21 mouse cellular contexts compared by ENCODE assay signal in the genomic region with DNA sequence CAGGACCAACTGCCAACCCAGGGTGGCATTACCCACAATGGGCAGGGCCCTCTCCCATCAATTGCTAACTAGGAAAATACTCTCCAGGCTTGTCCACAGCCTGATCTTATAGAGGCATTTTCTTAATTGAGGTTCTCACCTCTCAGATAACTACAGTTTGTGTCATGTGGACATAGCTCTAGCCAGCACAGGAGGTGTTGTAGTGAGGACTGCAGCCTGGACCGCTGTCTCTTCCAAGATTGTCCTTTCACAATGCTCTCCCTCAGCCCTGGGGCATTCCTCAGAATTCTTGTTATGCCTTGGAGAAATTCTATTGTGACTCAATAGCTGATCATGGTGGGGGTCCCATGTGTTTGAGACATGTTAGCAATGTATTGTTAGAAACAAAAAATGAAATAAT.
A peak's percentile ranks its signal among the peaks of the same experiment; 100 is the strongest.
DNase-seq lines count a peak whose midpoint lies in the region; TF ChIP-seq lines count a peak whose summit lies in the region.
"Had no signal": no experiment of that assay in that cellular context is flagged by ENCODE, and none has a peak within 500 bp of the region (broad histone marks: within the 10 kb centered on the region; RNA-seq: fewer than 3 reads in every experiment).

No protein-coding gene starts in this region.

- DNase-seq in heart, adult 11 months: peak; percentile 30
- DNase-seq in heart, postnatal 10 days: no peak
- peak; percentile 24 for DNase-seq in lung, postnatal 10 days
- DNase-seq in lung, adult 2 months: no peak
- DNase-seq in testis, postnatal 14 days (ENCODE audit: low spot score): no peak
- DNase-seq: adrenal gland, adult 8-10 months; adrenal gland, postnatal 14 days; adrenal gland, postnatal 36 days; B cell, adult 2 months; cerebellum, adult 11-12 months; cerebellum, adult 2 months; cerebellum, adult 9-10 months; cerebellum, postnatal 10 days; cerebellum, postnatal 25 days had no signal

- no peak for TF ChIP-seq CTCF in lung, adult 2 months (IDR thresholded peaks at IDR 0.05; ENCODE audit: insufficient read depth, low read length)
- TF ChIP-seq CTCF in testis, adult 2 months (IDR thresholded peaks at IDR 0.05; ENCODE audit: control insufficient read depth, insufficient read depth, insufficient replicate concordance, low read depth, low read length): no peak

- H3K4me3 ChIP-seq in lung, adult 2 months (replicated peaks; ENCODE audit: extremely low read depth, low read depth, low read length): no peak overlapping the region
- peak overlapping the region; percentile 43 for H3K4me3 ChIP-seq in testis, adult 2 months (ENCODE audit: control insufficient read depth, low read depth, low read length)
- H3K4me3 ChIP-seq: embryonic facial prominence, embryonic 10.5 days; embryonic facial prominence, embryonic 12.5 days; forebrain, embryonic 13.5 days; forebrain, embryonic 15.5 days had no signal

- TF ChIP-seq POLR2A in lung, adult 2 months (IDR thresholded peaks at IDR 0.05; ENCODE audit: borderline replicate concordance, extremely low read depth, low read depth, low read length): no peak
- TF ChIP-seq POLR2A in testis, adult 2 months (IDR thresholded peaks at IDR 0.05; ENCODE audit: control insufficient read depth, low read depth, low read length): no peak

- no peaks in the 10 kb centered on the region for H3K4me1 ChIP-seq in lung, adult 2 months (ENCODE audit: control insufficient read depth, insufficient read depth, low read length)
- no peaks in the 10 kb centered on the region; the same call in 1 of the 2 replicates for H3K4me1 ChIP-seq in testis, adult 2 months (ENCODE audit: control insufficient read depth, insufficient read depth, low read length)

- 82% methylated on average over 1 of the region's 1 CpGs for WGBS in lung, adult 2 months

- no peaks in the 10 kb centered on the region for H3K27me3 ChIP-seq in testis, adult 2 months (ENCODE audit: control insufficient read depth, insufficient read depth, low read length)
- H3K27me3 ChIP-seq: CH12.LX; embryonic facial prominence, embryonic 12.5 days; forebrain, embryonic 13.5 days; forebrain, embryonic 15.5 days had no signal

- no peak overlapping the region for H3K27ac ChIP-seq in testis, adult 2 months (ENCODE audit: control insufficient read depth, insufficient read depth, low read depth, low read length)
- H3K27ac ChIP-seq: embryonic facial prominence, embryonic 10.5 days; embryonic facial prominence, embryonic 12.5 days; forebrain, embryonic 13.5 days; forebrain, embryonic 15.5 days had no signal

- intact Hi-C loops in heart, postnatal 10 days (cut with DNase I): no loop called here

- no peaks in the 10 kb centered on the region for H3K36me3 ChIP-seq in testis, adult 2 months (ENCODE audit: control insufficient read depth, insufficient read depth, low read length)
- H3K36me3 ChIP-seq: embryonic facial prominence, embryonic 10.5 days; embryonic facial prominence, embryonic 12.5 days; forebrain, embryonic 15.5 days; G1E had no signal

Comparison
In these comparisons a context has a peak if more than half of its experiments do, and no peak if none do; other contexts are left out.
1. DNase-seq: peak in heart, adult 11 months (single experiment) and lung, postnatal 10 days (single experiment); none in heart, postnatal 10 days (0 of 2), lung, adult 2 months (single experiment) and testis, postnatal 14 days (single experiment).